Mouse (Mus musculus) intestine, postnatal 0 days (tissue): ENCODE results near the gene Tmem140. TPM values are rescaled to one million over a fixed set of nuclear protein-coding genes. Genes with fewer than 3 reads are reported as not detected.

Experiments used
- ATAC-seq: fragments of 200-750 bp; cut with Nextera tagmentation; 2 replicates; pipeline ENCODE4 v1.8.0; 2017; ENCODE audit warnings: mild to moderate bottlenecking, moderate TSS enrichment, moderate library complexity
- H3K27ac ChIP-seq: fragments of 300-500 bp; sonication (generic); 2 replicates; pipeline ENCODE4 v1.5.1; 2014; ENCODE audit warnings: mild to moderate bottlenecking, low read depth, low read length, moderate library complexity
- H3K27me3 ChIP-seq: fragments of 300-500 bp; sonication (generic); replicated peaks from 2 replicates; pipeline ENCODE4 v1.6.1; 2014; ENCODE audit warnings: low read length, mixed read lengths; ENCODE audit not compliant: control insufficient read depth, insufficient read depth
- H3K36me3 ChIP-seq: fragments of 300-500 bp; sonication (generic); 2 replicates; pipeline ENCODE4 v1.6.1; 2014; ENCODE audit warnings: mild to moderate bottlenecking, moderate library complexity; ENCODE audit not compliant: control insufficient read depth, insufficient read depth
- H3K4me1 ChIP-seq: fragments of 300-500 bp; sonication (generic); replicated peaks from 2 replicates; pipeline ENCODE4 v1.6.1; 2014; ENCODE audit warnings: antibody characterized with exemption, low read length, mixed read lengths; ENCODE audit not compliant: control insufficient read depth, insufficient read depth
- H3K4me2 ChIP-seq: fragments of 300-500 bp; sonication (generic); replicated peaks from 2 replicates; pipeline ENCODE4 v1.6.1; 2014; ENCODE audit warnings: low read depth, mild to moderate bottlenecking, moderate library complexity
- H3K4me3 ChIP-seq: fragments of 300-500 bp; sonication (generic); 2 replicates; pipeline ENCODE4 v1.5.1; 2014; ENCODE audit warnings: low read depth, low read length
- H3K9ac ChIP-seq: fragments of 300-500 bp; sonication (generic); 2 replicates; pipeline ENCODE4 v1.6.1; 2014; ENCODE audit warnings: mild to moderate bottlenecking, low read depth, low read length
- H3K9me3 ChIP-seq: fragments of 300-500 bp; sonication (generic); 2 replicates; pipeline ENCODE4 v1.6.1; 2016; ENCODE audit warnings: mixed run types; ENCODE audit not compliant: control insufficient read depth
- CTCF ChIP-seq: sonication (generic); IDR thresholded peaks from 2 replicates; pipeline ENCODE4 v1.5.1; 2016; ENCODE audit warnings: low read depth, mild to moderate bottlenecking, control low read depth, antibody characterized with exemption, moderate library complexity
- WGBS: fragments of 180-500 bp; shearing (Covaris S2); extraction: QIAGEN DNeasy Blood & Tissue Kit; methylation state at CpG from one replicate; pipeline ENCODE4 v1.1.7; 2014; 5-methylcytosine and 5-hydroxymethylcytosine counted together
- polyA plus RNA-seq: library from polyadenylated mRNA; unstranded; fragments of >200 nt; fragmentation: Nextera tagmentation; extraction: Ambion mirVana; gene quantifications from 2 replicates; pipeline ENCODE4 v1.2.1, GENCODE M21; 2015

The Tmem140 gene
- polyA plus RNA-seq, 1 experiment from 2014 or later, result 25.0 TPM

GRCm38 (mm10) chr6:34903851-34904250 is 40.9 kb downstream of the Tmem140 start:
- Histone ChIP-seq H3K9ac (no peak overlapping the region), H3K4me3 (no peak overlapping the region), H3K4me2 (no peak overlapping the region), H3K27me3 (no peaks in the 10 kb centered on the region), H3K36me3 (peaks cover 41% of the 10 kb centered on the region; the same call in 1 of the 2 replicates), H3K27ac (no peak overlapping the region), H3K4me1 (no peaks in the 10 kb centered on the region), H3K9me3 (no peaks in the 10 kb centered on the region)
- ATAC-seq, result no peak
- TF ChIP-seq CTCF, result no peak
- WGBS, result 89% methylated on average over 10 of the region's 10 CpGs

DNA sequence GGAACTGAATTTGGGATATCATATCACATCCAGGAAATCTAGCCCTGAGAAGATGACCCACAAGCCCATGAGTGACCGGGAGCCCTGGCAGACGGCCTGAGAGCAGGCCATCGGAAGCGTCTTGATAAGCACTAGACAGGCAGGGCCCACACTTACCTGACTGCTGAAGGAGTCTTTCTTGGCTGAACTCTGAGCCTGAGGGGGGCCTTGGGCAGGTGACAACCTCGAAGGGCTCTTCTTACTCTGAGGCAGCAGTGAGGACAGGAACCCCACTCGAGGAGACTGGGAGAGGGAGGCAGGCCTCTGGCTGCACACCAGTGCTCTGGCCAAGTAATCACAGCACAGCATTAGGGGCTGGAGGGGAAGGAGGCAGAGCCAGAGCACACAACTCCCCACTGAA is 41.4 kb downstream of the Tmem140 start:
- Histone ChIP-seq H3K4me1 (no peaks in the 10 kb centered on the region), H3K9me3 (no peaks in the 10 kb centered on the region), H3K27me3 (no peaks in the 10 kb centered on the region), H3K36me3 (peaks cover 37% of the 10 kb centered on the region; the same call in 1 of the 2 replicates), H3K9ac (no peak overlapping the region), H3K27ac (no peak overlapping the region), H3K4me3 (no peak overlapping the region), H3K4me2 (no peak overlapping the region)
- TF ChIP-seq CTCF, result no peak
- ATAC-seq, result no peak
- WGBS, result 81% methylated on average over 6 of the region's 6 CpGs

- Histone ChIP-seq H3K4me2 (no peak overlapping the region), H3K36me3 (peaks cover 23% of the 10 kb centered on the region; the same call in 1 of the 2 replicates), H3K9me3 (no peaks in the 10 kb centered on the region), H3K27ac (no peak overlapping the region), H3K4me1 (no peaks in the 10 kb centered on the region), H3K27me3 (no peaks in the 10 kb centered on the region), H3K4me3 (no peak overlapping the region), H3K9ac (no peak overlapping the region)
- no peak for ATAC-seq
- 74% methylated on average over 2 of the region's 2 CpGs for WGBS
- TF ChIP-seq CTCF, result peak; percentile 51
Measured at GRCm38 (mm10) chr6:34906125-34906524, 43.2 kb downstream of the Tmem140 start.

GRCm38 (mm10) chr6:34906661-34907060 is 43.7 kb downstream of the Tmem140 start:
- peaks cover 21% of the 10 kb centered on the region; the same call in 1 of the 2 replicates for H3K36me3 ChIP-seq
- H3K4me2 ChIP-seq, result no peak overlapping the region
- H3K27me3 ChIP-seq, result no peaks in the 10 kb centered on the region
- TF ChIP-seq CTCF, result no peak
- no peak for ATAC-seq
- H3K27ac ChIP-seq, result no peak overlapping the region
- no peaks in the 10 kb centered on the region for H3K9me3 ChIP-seq
- H3K4me1 ChIP-seq, result no peaks in the 10 kb centered on the region
- H3K9ac ChIP-seq, result no peak overlapping the region
- no peak overlapping the region for H3K4me3 ChIP-seq
- 89% methylated on average over 4 of the region's 4 CpGs for WGBS

DNA sequence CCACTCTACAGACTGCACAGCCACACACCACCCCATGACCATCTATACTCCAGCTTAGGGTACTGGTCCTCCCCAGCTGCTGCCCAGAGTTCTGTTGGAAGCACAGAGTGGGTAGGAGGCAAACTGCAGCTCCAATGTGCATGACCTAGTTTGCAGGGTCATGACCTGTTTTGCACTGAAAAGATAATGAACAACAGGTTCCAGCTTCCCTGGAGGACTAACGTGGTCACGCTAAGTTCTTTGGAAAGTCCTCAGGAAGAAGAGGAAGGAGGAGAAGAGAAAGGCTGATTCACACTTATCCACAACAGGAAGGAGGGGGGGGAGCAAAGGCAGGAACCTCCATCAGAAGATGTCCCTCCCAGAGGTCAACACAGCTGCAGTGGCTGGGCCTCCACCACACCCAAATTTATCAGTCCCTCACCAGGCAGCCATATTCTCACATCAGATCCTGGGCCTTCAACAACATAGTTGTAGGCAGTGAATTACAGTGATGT is 44.2 kb downstream of the Tmem140 start:
- Histone ChIP-seq H3K4me2 (no peak overlapping the region), H3K27ac (no peak overlapping the region), H3K9ac (no peak overlapping the region), H3K9me3 (no peaks in the 10 kb centered on the region), H3K4me1 (no peaks in the 10 kb centered on the region), H3K27me3 (no peaks in the 10 kb centered on the region), H3K4me3 (no peak overlapping the region), H3K36me3 (peaks cover 21% of the 10 kb centered on the region; the same call in 1 of the 2 replicates)
- TF ChIP-seq CTCF, result no peak
- no peak for ATAC-seq
- 84% methylated on average over 2 of the region's 2 CpGs for WGBS

GRCm38 (mm10) chr6:34907696-34908260 is 44.8 kb downstream of the Tmem140 start:
- no peak overlapping the region for H3K4me2 ChIP-seq
- H3K27ac ChIP-seq, result no peak overlapping the region
- no peaks in the 10 kb centered on the region for H3K27me3 ChIP-seq
- no peak for TF ChIP-seq CTCF
- peaks cover 21% of the 10 kb centered on the region; the same call in 1 of the 2 replicates for H3K36me3 ChIP-seq
- 83% methylated on average over 18 of the region's 18 CpGs for WGBS
- H3K9me3 ChIP-seq, result no peaks in the 10 kb centered on the region
- no peaks in the 10 kb centered on the region for H3K4me1 ChIP-seq
- H3K4me3 ChIP-seq, result no peak overlapping the region
- H3K9ac ChIP-seq, result no peak overlapping the region
- no peak for ATAC-seq
